Mouse (Mus musculus): ENCODE results near the gene Gpd1l.

DNA sequence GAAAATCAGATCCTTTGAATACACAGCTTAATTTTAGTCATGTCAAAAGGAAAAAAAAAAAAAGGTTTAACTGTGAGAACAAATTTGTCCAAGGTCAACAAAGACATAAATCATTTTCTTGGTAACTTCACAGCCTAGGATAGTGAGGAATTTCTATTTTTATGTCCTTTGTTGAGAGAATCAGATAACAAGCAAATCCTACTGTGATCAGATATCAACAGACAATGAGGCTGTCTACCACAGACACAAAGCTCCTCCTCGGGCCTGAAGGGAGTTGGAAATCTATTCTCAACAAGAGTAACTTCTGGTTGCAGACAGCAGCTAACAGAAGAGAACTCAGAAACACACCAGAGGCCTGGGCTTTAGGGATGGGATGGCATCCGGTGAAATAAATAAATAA is 51.8 kb downstream of the Gpd1l start:
- TF ChIP-seq CTCF (IDR thresholded peaks at IDR 0.05; ENCODE audit: control insufficient read depth, insufficient read depth, insufficient read length) (no peak), MYOD1 (IDR thresholded peaks at IDR 0.05; ENCODE audit: control insufficient read depth, insufficient read length, low read depth) (no peak), FOSL1 (IDR thresholded peaks at IDR 0.05; ENCODE audit: insufficient read depth, low read length, poor library complexity, severe bottlenecking) (no peak), MAX (IDR thresholded peaks at IDR 0.05) (no peak)
